Mouse (Mus musculus) hindbrain, postnatal 0 days (tissue): ENCODE results near the gene Ms4a14. TPM values are rescaled to one million over a fixed set of nuclear protein-coding genes. Genes with fewer than 3 reads are reported as not detected.
"Not testable (repeated sequence)": the region's sequence is repeated elsewhere in the genome, so short reads cannot be mapped to it uniquely, and the experiment has no call there.

Source experiments
- ATAC-seq: fragments of 200-750 bp; cut with Nextera tagmentation; 2 replicates; pipeline ENCODE4 v1.8.0; 2017; ENCODE audit warnings: mild to moderate bottlenecking, moderate TSS enrichment, moderate library complexity
- DNase-seq: peaks from one replicate; pipeline ENCODE4 v3.0.0-alpha.2; 2015; ENCODE audit warnings: low spot score
- H3K27ac ChIP-seq: fragments of 300-500 bp; sonication (generic); 2 replicates; pipeline ENCODE4 v1.5.1; 2014; ENCODE audit warnings: mild to moderate bottlenecking
- H3K27me3 ChIP-seq: fragments of 300-500 bp; sonication (generic); 2 replicates; pipeline ENCODE4 v1.6.1; 2014; ENCODE audit warnings: low read length, mixed read lengths; ENCODE audit not compliant: insufficient read depth
- H3K36me3 ChIP-seq: fragments of 300-500 bp; sonication (generic); 2 replicates; pipeline ENCODE4 v1.6.1; 2014; ENCODE audit warnings: low read length, mixed read lengths; ENCODE audit not compliant: insufficient read depth
- H3K4me1 ChIP-seq: fragments of 300-500 bp; sonication (generic); 2 replicates; pipeline ENCODE4 v1.6.1; 2014; ENCODE audit warnings: antibody characterized with exemption, low read length, mixed read lengths; ENCODE audit not compliant: insufficient read depth
- H3K4me2 ChIP-seq: fragments of 300-500 bp; sonication (generic); 2 replicates; pipeline ENCODE4 v1.6.1; 2014; ENCODE audit warnings: low read depth, mild to moderate bottlenecking, low read length, moderate library complexity, mixed read lengths
- H3K4me3 ChIP-seq: fragments of 300-500 bp; sonication (generic); 2 replicates; pipeline ENCODE4 v1.5.1; 2014; ENCODE audit warnings: low read length
- H3K9ac ChIP-seq: fragments of 300-500 bp; sonication (generic); replicated peaks from 2 replicates; pipeline ENCODE4 v1.6.1; 2014; ENCODE audit warnings: mild to moderate bottlenecking, low read length, moderate library complexity, mixed read lengths
- H3K9me3 ChIP-seq: fragments of 300-500 bp; sonication (generic); 2 replicates; pipeline ENCODE4 v1.6.1; 2016; ENCODE audit warnings: low read length, mixed read lengths
- CTCF ChIP-seq: IDR thresholded peaks from 2 replicates; pipeline ENCODE4 v1.5.1; 2016; ENCODE audit warnings: antibody characterized with exemption, control low read depth, low read depth
- WGBS: fragments of 180-500 bp; shearing (Covaris S2); extraction: QIAGEN DNeasy Blood & Tissue Kit; methylation state at CpG from one replicate; pipeline ENCODE4 v1.1.7; 2014; 5-methylcytosine and 5-hydroxymethylcytosine counted together
- polyA plus RNA-seq: library from polyadenylated mRNA; unstranded; fragments of >200 nt; fragmentation: Nextera tagmentation; extraction: Ambion mirVana; gene quantifications from 2 replicates; pipeline ENCODE4 v1.2.1, GENCODE M21; 2015
- total RNA-seq: library from RNA; depleted of rRNA; stranded (reverse); fragments of >200 nt; gene quantifications from 2 replicates; pipeline ENCODE4 v1.2.3, GENCODE M21; 2014; rRNA removed

The Ms4a14 gene
- total and polyA plus RNA-seq, 2 experiments from 2014 or later = not detected

GRCm38 (mm10) chr19:11263549-11263948 is 50.7 kb downstream of the Ms4a14 start:
- no peaks in the 10 kb centered on the region for H3K27me3 ChIP-seq
- H3K36me3 ChIP-seq = no peaks in the 10 kb centered on the region
- DNase-seq (no peak), ATAC-seq (no peak)
- no peaks in the 10 kb centered on the region for H3K4me1 ChIP-seq
- no peaks in the 10 kb centered on the region for H3K9me3 ChIP-seq
- H3K4me2 ChIP-seq = no peak overlapping the region
- H3K27ac ChIP-seq = no peak overlapping the region
- 90% methylated on average over 3 of the region's 3 CpGs for WGBS
- no peak overlapping the region for H3K4me3 ChIP-seq
- no peak for TF ChIP-seq CTCF
- H3K9ac ChIP-seq = no peak overlapping the region

GRCm38 (mm10) chr19:11262932-11263331 is 51.3 kb downstream of the Ms4a14 start:
- ATAC-seq, H3K9me3 ChIP-seq, H3K9ac ChIP-seq, H3K4me2 ChIP-seq, H3K27me3 ChIP-seq, H3K4me3 ChIP-seq, H3K4me1 ChIP-seq, H3K36me3 ChIP-seq, H3K27ac ChIP-seq, DNase-seq: not testable (repeated sequence)
- WGBS = 74% methylated on average over 4 of the region's 4 CpGs

- ATAC-seq = no peak
- WGBS = 87% methylated on average over 2 of the region's 2 CpGs
- no peak overlapping the region for H3K27ac ChIP-seq
Measured at GRCm38 (mm10) chr19:11261522-11261921, 52.7 kb downstream of the Ms4a14 start.

More at GRCm38 (mm10) chr19:11261522-11261921, 52.7 kb downstream of the Ms4a14 start:
- no peaks in the 10 kb centered on the region for H3K9me3 ChIP-seq
- no peak for TF ChIP-seq CTCF
- no peaks in the 10 kb centered on the region for H3K36me3 ChIP-seq
- no peaks in the 10 kb centered on the region for H3K27me3 ChIP-seq
- no peak overlapping the region for H3K4me3 ChIP-seq
- no peak for DNase-seq
- H3K4me1 ChIP-seq = no peaks in the 10 kb centered on the region
- H3K4me2 ChIP-seq = no peak overlapping the region
- H3K9ac ChIP-seq = no peak overlapping the region

Other genes starting within 250 kb of the Ms4a14 start
- not detected in 2 replicates for gene Ms4a8a, start 233.4 kb downstream of the Ms4a14 start, total RNA-seq
- gene Ms4a8a, start 233.4 kb downstream of the Ms4a14 start, polyA plus RNA-seq = not detected in 2 replicates
- gene 1700017D01Rik, start 183.6 kb downstream of the Ms4a14 start, total RNA-seq = not detected in 2 replicates
- gene 1700017D01Rik, start 183.6 kb downstream of the Ms4a14 start, polyA plus RNA-seq = not detected in 2 replicates
- not detected in 2 replicates for gene 1700025F22Rik, start 149.1 kb downstream of the Ms4a14 start, total RNA-seq
- gene 1700025F22Rik, start 149.1 kb downstream of the Ms4a14 start, polyA plus RNA-seq = not detected in 2 replicates
- not detected in 2 replicates for gene Ms4a13, start 117.7 kb downstream of the Ms4a14 start, total RNA-seq
- gene Ms4a13, start 117.7 kb downstream of the Ms4a14 start, polyA plus RNA-seq = not detected in 2 replicates
- gene Ms4a12, start 82.0 kb downstream of the Ms4a14 start, total RNA-seq = not detected in 2 replicates
- gene Ms4a12, start 82.0 kb downstream of the Ms4a14 start, polyA plus RNA-seq = not detected in 2 replicates
- gene Ms4a1, start 48.2 kb downstream of the Ms4a14 start, total RNA-seq = not detected in 2 replicates
- gene Ms4a1, start 48.2 kb downstream of the Ms4a14 start, polyA plus RNA-seq = not detected in 2 replicates
- not detected in 2 replicates for gene Ms4a5, start 30.6 kb downstream of the Ms4a14 start, total RNA-seq
- not detected in 2 replicates for gene Ms4a5, start 30.6 kb downstream of the Ms4a14 start, polyA plus RNA-seq
- gene Ms4a7, start 21.7 kb upstream of the Ms4a14 start, total RNA-seq = 0.10 and 0.22 TPM in 2 replicates
- gene Ms4a7, start 21.7 kb upstream of the Ms4a14 start, polyA plus RNA-seq = 2.3 and 3.9 TPM in 2 replicates
- 1.5 and 2.3 TPM in 2 replicates for gene Ms4a4a, start 61.1 kb upstream of the Ms4a14 start, total RNA-seq
- 2.1 and 2.6 TPM in 2 replicates for gene Ms4a4a, start 61.1 kb upstream of the Ms4a14 start, polyA plus RNA-seq
- gene Ms4a4c, start 90.3 kb upstream of the Ms4a14 start, total RNA-seq = not detected in 2 replicates
- gene Ms4a4c, start 90.3 kb upstream of the Ms4a14 start, polyA plus RNA-seq = 0.20 and 0.23 TPM in 2 replicates
- gene Ms4a4b, start 129.1 kb upstream of the Ms4a14 start, total RNA-seq = not detected in 2 replicates
- not detected in 2 replicates for gene Ms4a4b, start 129.1 kb upstream of the Ms4a14 start, polyA plus RNA-seq
- gene Ms4a6c, start 154.9 kb upstream of the Ms4a14 start, total RNA-seq = 0.32 and 2.3 TPM in 2 replicates
- 2.4 and 3.3 TPM in 2 replicates for gene Ms4a6c, start 154.9 kb upstream of the Ms4a14 start, polyA plus RNA-seq
- not detected in 2 replicates for gene Gm8369, start 171.5 kb upstream of the Ms4a14 start, total RNA-seq
- not detected in 2 replicates for gene Gm8369, start 171.5 kb upstream of the Ms4a14 start, polyA plus RNA-seq
- gene Ms4a6b, start 202.1 kb upstream of the Ms4a14 start, total RNA-seq = 3.1 and 8.7 TPM in 2 replicates
- gene Ms4a6b, start 202.1 kb upstream of the Ms4a14 start, polyA plus RNA-seq = 2.3 and 2.6 TPM in 2 replicates
- gene Ms4a4d, start 222.3 kb upstream of the Ms4a14 start, total RNA-seq = not detected in 2 replicates
- gene Ms4a4d, start 222.3 kb upstream of the Ms4a14 start, polyA plus RNA-seq = not detected in 2 replicates